Mouse (Mus musculus) forebrain, embryonic 14.5 days (tissue): ENCODE data around the gene Sptan1. TPM values are rescaled to one million over a fixed set of nuclear protein-coding genes. Genes with fewer than 3 reads are reported as not detected.
A peak's percentile ranks its signal among the peaks of the same experiment; 100 is the strongest.

Experiments
- ATAC-seq: fragments of 200-750 bp; cut with Nextera tagmentation; 2 replicates; pipeline ENCODE4 v1.8.0; 2017; ENCODE audit warnings: mild to moderate bottlenecking, moderate library complexity
- DNase-seq: peaks from one replicate; pipeline ENCODE4 v3.0.0-alpha.2; 2015; ENCODE audit warnings: low spot score
- H3K27ac ChIP-seq: fragments of 300-500 bp; sonication (generic); 2 replicates; pipeline ENCODE4 v1.5.1; 2014; ENCODE audit warnings: low read depth, mild to moderate bottlenecking, control low read depth, low read length, moderate library complexity
- H3K27me3 ChIP-seq: fragments of 300-500 bp; sonication (generic); replicated peaks from 2 replicates; pipeline ENCODE4 v1.6.1; 2014; ENCODE audit warnings: low read length, control low read depth, mixed read lengths; ENCODE audit not compliant: control insufficient read depth, insufficient read depth
- H3K36me3 ChIP-seq: fragments of 300-500 bp; sonication (generic); 2 replicates; pipeline ENCODE4 v1.6.1; 2014; ENCODE audit warnings: low read length, control low read depth; ENCODE audit not compliant: control insufficient read depth, insufficient read depth
- H3K4me1 ChIP-seq: fragments of 300-500 bp; sonication (generic); 2 replicates; pipeline ENCODE4 v1.6.1; 2014; ENCODE audit warnings: antibody characterized with exemption, low read length, control low read depth; ENCODE audit not compliant: control insufficient read depth, insufficient read depth
- H3K4me2 ChIP-seq: fragments of 300-500 bp; sonication (generic); 2 replicates; pipeline ENCODE4 v1.6.1; 2014; ENCODE audit warnings: mild to moderate bottlenecking, control low read depth, low read length
- H3K4me3 ChIP-seq: fragments of 300-500 bp; sonication (generic); 2 replicates; pipeline ENCODE4 v1.5.1; 2014; ENCODE audit warnings: low read depth, low read length, control low read depth
- H3K9ac ChIP-seq: fragments of 300-500 bp; sonication (generic); 2 replicates; pipeline ENCODE4 v1.6.1; 2014; ENCODE audit warnings: mild to moderate bottlenecking, low read length, control low read depth, moderate library complexity
- H3K9me3 ChIP-seq: fragments of 300-500 bp; sonication (generic); replicated peaks from 2 replicates; pipeline ENCODE4 v1.6.1; 2016; ENCODE audit warnings: low read length, control low read depth, mixed read lengths; ENCODE audit not compliant: control insufficient read depth
- WGBS: fragments of 180-500 bp; shearing (Covaris S2); extraction: QIAGEN DNeasy Blood & Tissue Kit; methylation state at CpG from one replicate; pipeline ENCODE4 v1.1.7; 2014; 5-methylcytosine and 5-hydroxymethylcytosine counted together
- polyA plus RNA-seq: library from polyadenylated mRNA; unstranded; fragments of >200 nt; fragmentation: Nextera tagmentation; extraction: Ambion mirVana; gene quantifications from 2 replicates; pipeline ENCODE4 v1.2.1, GENCODE M21; 2014

Gene Sptan1
- polyA plus RNA-seq, 1 experiment from 2014 or later = 310 TPM

GRCm38 (mm10) chr2:30061215-30062166 is 96.1 kb downstream of the Sptan1 start:
- H3K9ac ChIP-seq = peak overlapping the region; percentile 63
- H3K9me3 ChIP-seq = no peaks in the 10 kb centered on the region
- H3K4me3 ChIP-seq = peak overlapping the region; percentile 52
- H3K4me1 ChIP-seq = peaks cover 22% of the 10 kb centered on the region
- H3K27ac ChIP-seq = peak overlapping the region; percentile 84
- H3K4me2 ChIP-seq = peak overlapping the region; percentile 87
- ATAC-seq (no peak), DNase-seq (peak; percentile 70)
- no peaks in the 10 kb centered on the region for H3K27me3 ChIP-seq
- WGBS = 7% methylated on average over 33 of the region's 37 CpGs
- H3K36me3 ChIP-seq = no peaks in the 10 kb centered on the region

GRCm38 (mm10) chr2:30062249-30063093 is 97.1 kb downstream of the Sptan1 start:
- no peak for ATAC-seq
- Histone ChIP-seq H3K27me3 (no peaks in the 10 kb centered on the region), H3K4me2 (peak overlapping the region; percentile 87), H3K9ac (peak overlapping the region; percentile 63), H3K9me3 (no peaks in the 10 kb centered on the region), H3K4me3 (peak overlapping the region; percentile 52), H3K4me1 (peaks cover 22% of the 10 kb centered on the region), H3K27ac (peak overlapping the region; percentile 84), H3K36me3 (no peaks in the 10 kb centered on the region)
- peak; percentile 66 for DNase-seq
- under 1% methylated on average over 40 of the region's 40 CpGs for WGBS

GRCm38 (mm10) chr2:30063235-30063634 is 97.9 kb downstream of the Sptan1 start:
- H3K27me3 ChIP-seq = no peaks in the 10 kb centered on the region
- no peaks in the 10 kb centered on the region for H3K9me3 ChIP-seq
- peak overlapping the region; percentile 87 for H3K4me2 ChIP-seq
- no peak for DNase-seq
- H3K27ac ChIP-seq = peak overlapping the region; percentile 84; the same call in 1 of the 2 replicates
- H3K9ac ChIP-seq = peak overlapping the region; percentile 63
- peaks cover 26% of the 10 kb centered on the region for H3K4me1 ChIP-seq
- no peak for ATAC-seq
- peak overlapping the region; percentile 52 for H3K4me3 ChIP-seq
- peaks cover 4% of the 10 kb centered on the region for H3K36me3 ChIP-seq
- WGBS = 3% methylated on average over 8 of the region's 8 CpGs

GRCm38 (mm10) chr2:30063791-30064190 is 98.4 kb downstream of the Sptan1 start:
- Histone ChIP-seq H3K27me3 (no peaks in the 10 kb centered on the region), H3K36me3 (peaks cover 9% of the 10 kb centered on the region), H3K27ac (no peak overlapping the region), H3K4me1 (peaks cover 28% of the 10 kb centered on the region), H3K4me3 (peak overlapping the region; percentile 52), H3K9ac (peak overlapping the region; percentile 63; the same call in 1 of the 2 replicates), H3K9me3 (no peaks in the 10 kb centered on the region), H3K4me2 (peak overlapping the region; percentile 87)
- no peak for ATAC-seq
- 10% methylated on average over 3 of the region's 3 CpGs for WGBS
- no peak for DNase-seq

- no peak overlapping the region; the same call in 1 of the 2 replicates for H3K9ac ChIP-seq
- peaks cover 14% of the 10 kb centered on the region for H3K36me3 ChIP-seq
- ATAC-seq (no peak), DNase-seq (no peak)
- peaks cover 28% of the 10 kb centered on the region for H3K4me1 ChIP-seq
- no peak overlapping the region for H3K27ac ChIP-seq
- no peaks in the 10 kb centered on the region for H3K9me3 ChIP-seq
- no peaks in the 10 kb centered on the region for H3K27me3 ChIP-seq
- 32% methylated on average over 3 of the region's 3 CpGs for WGBS
- peak overlapping the region; percentile 87 for H3K4me2 ChIP-seq
- H3K4me3 ChIP-seq = no peak overlapping the region
Measured at GRCm38 (mm10) chr2:30064298-30064697, 98.9 kb downstream of the Sptan1 start.

GRCm38 (mm10) chr2:30066046-30066901 is 100.9 kb downstream of the Sptan1 start:
- no peaks in the 10 kb centered on the region for H3K27me3 ChIP-seq
- DNase-seq = peak; percentile 96
- peak overlapping the region; percentile 70 for H3K4me2 ChIP-seq
- H3K27ac ChIP-seq = peak overlapping the region; percentile 99
- ATAC-seq = peak; percentile 93
- under 1% methylated on average over 73 of the region's 101 CpGs for WGBS
- peak overlapping the region; percentile 100 for H3K4me3 ChIP-seq
- peaks cover 29% of the 10 kb centered on the region for H3K36me3 ChIP-seq
- H3K9me3 ChIP-seq = no peaks in the 10 kb centered on the region
- H3K4me1 ChIP-seq = peaks cover 27% of the 10 kb centered on the region
- peak overlapping the region; percentile 99 for H3K9ac ChIP-seq

- peak overlapping the region; percentile 70 for H3K4me2 ChIP-seq
- H3K9ac ChIP-seq = peak overlapping the region; percentile 99
- H3K27ac ChIP-seq = peak overlapping the region; percentile 99
- DNase-seq = peak; percentile 72
- WGBS = under 1% methylated on average over 49 of the region's 69 CpGs
- ATAC-seq = peak; percentile 48
- peaks cover 21% of the 10 kb centered on the region for H3K4me1 ChIP-seq
- H3K27me3 ChIP-seq = no peaks in the 10 kb centered on the region
- peaks cover 33% of the 10 kb centered on the region for H3K36me3 ChIP-seq
- H3K9me3 ChIP-seq = no peaks in the 10 kb centered on the region
- H3K4me3 ChIP-seq = peak overlapping the region; percentile 100
Measured at GRCm38 (mm10) chr2:30067031-30067888, 101.9 kb downstream of the Sptan1 start.
